Mouse (Mus musculus) embryo, embryonic 10.5 days (tissue): Measurements from ENCODE around the gene Galnt5.
A peak's percentile ranks its signal among the peaks of the same experiment; 100 is the strongest.

Source experiments
- DNase-seq: peaks from one replicate; pipeline ENCODE4 v3.0.0-alpha.2; 2015; ENCODE audit warnings: low spot score

The Galnt5 gene

DNA sequence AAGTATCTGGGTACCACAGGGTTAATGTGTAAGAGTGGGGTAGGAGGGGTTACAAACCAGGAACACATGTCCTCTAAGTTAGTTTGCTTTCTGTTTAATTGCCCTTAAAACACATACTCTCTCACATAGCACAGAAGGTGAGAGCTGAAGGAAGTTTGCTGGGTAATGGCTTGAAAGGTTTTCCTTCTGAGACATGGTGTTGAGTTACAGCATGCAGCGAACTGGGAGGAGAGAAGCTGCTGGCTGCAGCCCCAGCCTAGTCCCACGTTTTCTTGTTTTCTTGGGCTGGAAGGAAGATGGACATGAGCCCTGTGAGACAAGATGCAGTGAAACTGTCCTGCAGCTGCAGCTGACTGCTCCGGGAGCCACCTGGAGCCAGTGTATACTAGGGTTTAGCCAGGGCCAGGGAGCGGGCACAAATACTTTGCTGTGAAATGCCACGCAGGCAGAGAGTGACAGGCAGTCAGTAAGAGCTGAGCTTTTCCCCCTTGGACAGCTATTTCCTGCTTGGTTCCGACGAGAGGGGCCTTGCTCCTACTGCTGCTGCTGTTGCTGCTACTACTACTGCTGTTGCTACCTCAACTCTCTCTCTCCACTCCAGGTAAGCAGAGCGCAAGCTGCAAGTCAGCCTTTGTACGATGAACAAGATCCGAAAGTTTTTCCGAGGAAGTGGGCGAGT, at the start of gene Galnt5:
Gene Galnt5 (plus strand): TSS at position 133 of the 679 bp plus-strand sequence.
- DNase-seq = peak; percentile 51

DNA sequence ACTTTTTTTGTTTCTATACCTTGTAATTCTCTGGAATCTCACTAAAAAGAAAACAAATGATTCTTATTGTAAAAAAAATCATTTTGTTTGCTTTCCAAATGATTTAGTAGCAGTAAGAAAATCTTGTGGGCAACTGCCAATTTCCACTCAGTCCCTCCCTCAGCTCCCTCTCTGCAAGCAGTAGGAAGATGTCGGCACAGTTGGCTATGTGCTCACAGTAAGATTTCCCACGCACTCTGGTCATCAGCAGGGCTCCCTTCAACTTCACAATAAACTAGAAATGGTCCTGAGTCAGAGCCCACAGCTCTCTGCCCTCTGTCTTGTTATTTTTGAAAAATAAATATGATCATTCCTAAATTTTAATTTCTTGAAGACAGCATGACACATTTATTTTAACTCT, 46.1 kb upstream of the Galnt5 start:
- no peak for DNase-seq

DNA sequence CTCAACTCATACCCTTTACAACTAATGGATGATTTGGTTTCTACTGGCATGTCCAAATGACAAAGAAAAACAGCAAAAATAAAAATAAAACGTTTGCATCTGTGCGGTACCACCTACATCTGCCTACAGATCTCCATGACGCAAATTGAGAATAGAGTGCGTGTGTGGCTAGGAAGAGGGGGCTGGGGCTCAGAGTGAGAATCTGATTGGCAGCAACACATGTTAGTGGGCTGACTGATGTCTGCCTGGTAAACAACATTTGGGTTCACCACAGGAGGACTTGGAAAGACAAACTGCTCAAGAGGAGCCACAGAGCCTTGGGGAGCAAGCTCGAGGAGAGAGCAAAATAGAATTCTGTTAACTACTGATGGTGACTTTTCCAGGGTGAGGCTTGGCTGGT, 36.9 kb upstream of the Galnt5 start:
- DNase-seq = no peak

DNA sequence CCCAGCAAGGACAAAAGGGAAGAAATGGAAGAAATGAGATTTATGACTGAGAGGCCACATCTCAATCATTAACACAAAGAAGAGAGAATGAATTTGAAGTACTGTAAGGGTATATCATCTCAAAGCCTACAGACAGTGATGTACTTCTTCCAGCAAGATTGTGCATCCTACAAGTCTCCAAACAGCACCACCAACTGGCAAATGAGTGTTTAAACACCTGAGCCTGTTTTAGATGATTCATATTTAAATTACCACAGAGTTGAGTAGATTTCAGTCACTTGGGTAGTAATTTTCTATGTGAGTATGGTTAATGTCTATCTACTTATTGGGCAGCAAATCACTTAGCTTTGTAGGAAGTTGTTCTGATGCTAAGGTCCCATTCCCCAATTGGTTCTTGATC, 15.4 kb upstream of the Galnt5 start:
- DNase-seq = no peak

DNA sequence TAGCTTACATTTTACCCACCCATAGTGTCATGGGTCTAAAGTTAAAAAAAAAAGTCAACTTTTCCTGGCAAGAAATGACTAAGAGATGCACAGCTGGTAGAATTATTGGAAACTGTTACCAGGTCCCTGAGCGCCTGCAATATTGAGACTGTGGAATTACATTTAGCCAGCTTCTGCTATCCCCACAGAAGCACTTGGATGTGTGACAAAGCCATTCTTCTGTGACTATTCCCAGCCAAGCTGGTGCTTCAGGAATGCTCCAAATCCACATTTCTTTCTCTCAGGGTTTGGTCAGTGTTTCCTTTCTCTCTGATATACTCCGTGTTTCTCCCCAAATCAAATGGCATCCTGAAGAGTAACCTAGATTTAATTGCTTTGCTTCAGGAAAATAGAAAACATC, 6.6 kb upstream of the Galnt5 start:
- no peak for DNase-seq

DNA sequence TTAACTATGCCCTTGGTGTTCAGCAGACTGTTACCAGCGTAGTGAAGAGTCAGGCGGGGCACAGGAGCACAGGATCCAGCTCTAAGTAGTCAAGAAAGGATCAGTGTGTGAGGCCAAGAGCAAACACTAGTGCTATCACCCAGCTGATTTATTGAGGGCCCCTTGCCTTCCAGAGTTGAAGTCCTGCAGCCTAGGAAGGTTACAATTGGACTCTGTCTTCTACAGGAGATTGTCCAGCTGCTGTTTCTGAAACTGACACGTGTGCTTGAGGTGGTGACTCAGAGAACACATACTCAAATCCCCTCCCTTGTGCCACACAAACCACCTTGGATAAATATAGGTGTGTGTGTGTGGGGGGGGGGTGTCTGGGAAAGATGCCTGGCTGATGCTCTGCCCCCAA, 3.8 kb downstream of the Galnt5 start:
- peak; percentile 4 for DNase-seq

DNA sequence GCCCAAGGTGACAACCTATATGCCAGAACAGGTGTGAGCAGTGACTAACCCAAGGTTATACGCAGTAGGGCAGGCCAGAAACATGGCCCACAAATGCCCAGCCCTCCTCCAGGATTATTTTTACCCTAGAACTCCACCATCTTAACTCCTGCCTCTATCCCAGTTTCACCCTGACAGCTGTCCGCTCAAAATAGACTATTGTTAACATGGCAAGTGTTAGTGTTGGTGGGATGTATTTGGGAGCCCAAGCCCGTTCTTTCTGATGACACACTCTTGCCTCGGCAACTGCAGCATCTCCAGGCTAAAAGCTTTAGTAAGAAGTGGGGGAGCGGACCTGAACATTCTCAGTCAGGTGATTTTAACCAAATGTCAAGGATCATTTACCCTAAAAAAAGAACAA, 9.4 kb downstream of the Galnt5 start:
- DNase-seq = no peak

DNA sequence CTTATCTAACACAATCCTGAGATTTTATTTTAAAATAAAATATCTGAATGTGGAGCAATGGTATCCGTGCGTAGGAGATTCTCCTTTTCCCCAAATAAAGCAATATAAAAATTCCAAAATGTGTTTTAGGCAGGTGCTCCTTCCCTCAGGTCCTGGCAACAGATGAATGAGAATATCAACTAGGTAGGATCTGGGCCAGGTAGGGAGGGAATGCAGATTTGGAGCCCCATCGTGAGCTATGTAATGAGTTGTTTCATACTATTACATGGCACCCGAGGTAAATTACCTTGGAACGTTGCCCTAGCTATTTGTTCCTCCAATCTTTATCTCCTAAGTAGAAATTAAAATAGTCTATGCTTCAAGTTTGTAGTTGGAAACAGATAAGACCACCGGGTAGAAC, 25.9 kb downstream of the Galnt5 start:
- no peak for DNase-seq

DNA sequence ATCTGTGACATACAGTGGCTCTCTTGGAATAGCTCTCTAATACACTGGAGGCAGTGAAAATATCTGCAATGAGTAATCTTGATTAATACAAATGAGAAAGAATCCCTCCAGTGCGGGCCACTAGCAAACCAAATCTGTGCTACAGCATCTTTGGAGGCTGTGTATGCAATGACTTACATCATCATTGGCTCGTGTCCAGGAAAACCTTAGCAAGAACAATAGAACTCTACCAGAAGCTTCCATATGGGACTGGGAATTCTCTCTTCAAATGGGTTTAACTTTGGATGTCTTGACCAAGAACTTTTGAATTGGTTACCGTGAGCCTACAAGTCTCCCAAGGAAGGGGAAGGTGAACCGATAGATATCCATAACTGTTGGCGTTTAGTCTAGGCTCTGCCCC, 29.1 kb downstream of the Galnt5 start:
- DNase-seq = no peak

DNA sequence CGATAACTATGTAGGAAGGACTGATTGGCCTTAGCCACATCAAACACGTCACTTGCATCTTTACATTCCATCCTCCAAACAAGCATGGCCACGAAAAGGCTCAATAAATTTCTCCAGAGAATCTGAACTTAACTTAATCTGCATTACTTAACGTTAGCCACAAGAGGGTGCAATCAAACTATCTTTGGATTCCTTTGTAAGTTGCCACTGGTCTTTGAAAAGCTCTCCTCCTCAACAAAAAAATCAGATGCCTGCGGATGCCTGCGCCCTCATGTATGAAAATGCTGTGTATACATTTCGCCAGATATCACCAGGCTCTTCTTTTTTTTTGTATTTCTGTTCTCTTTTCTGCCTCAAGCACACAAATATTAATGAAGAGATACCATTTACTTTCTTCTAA, 31.7 kb downstream of the Galnt5 start:
- peak; percentile 86 for DNase-seq

DNA sequence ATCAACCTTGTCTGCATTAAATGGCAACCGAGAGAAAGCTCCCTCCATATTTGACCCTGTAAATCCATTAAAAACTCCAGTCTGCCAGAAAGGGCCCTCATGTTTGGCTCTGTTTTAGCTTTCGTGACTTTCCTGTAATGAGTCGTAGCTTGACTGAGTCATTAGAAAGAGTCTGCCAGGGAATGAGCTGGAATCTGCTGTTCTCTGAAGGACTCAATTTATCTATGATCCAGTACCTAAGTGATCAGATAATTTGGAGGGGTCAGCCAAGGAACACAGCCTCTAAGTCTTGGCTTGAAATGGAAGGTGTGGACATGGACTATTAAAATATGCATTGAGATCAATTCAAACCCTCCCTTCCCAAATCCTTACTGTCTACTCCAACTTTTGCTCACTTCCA, 33.7 kb downstream of the Galnt5 start:
- no peak for DNase-seq

DNA sequence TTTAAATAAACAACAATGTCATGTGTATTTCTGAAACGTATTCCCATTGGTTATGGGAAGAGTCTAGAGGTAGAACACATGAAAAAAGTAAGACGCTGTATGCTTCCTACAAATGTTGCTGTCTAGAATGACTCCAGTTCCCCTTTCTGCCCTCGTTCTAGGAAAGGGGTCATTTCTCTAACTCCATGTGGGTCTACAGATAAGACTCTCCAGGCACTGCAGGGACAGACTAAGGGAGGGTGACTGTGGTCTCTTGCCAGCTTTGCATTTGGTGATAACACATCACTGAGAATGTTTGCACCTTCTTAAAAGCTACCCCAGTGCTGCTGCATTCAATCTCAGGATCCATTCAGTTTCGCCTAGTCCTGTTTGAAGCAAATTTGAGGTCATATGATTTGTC, 38.0 kb downstream of the Galnt5 start:
- DNase-seq = no peak

DNA sequence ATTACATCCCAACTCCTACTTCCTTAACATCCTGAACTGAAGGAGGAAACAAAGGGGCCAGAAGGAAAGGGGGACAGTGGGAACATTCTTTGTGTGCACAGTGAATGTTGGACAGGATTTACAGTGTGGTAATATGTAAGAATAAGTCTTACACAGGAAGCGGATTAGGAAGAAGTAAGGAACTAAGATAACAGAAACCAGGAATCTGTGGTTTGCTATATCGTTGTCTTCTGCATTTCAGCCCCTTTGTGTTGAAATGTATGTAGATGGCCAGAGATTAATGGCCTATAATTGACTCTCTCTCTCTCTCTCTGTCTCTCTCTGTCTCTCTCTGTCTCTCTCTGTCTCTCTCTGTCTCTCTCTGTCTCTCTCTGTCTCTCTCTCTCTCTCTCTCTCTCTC, 39.2 kb downstream of the Galnt5 start:
- no peak for DNase-seq

DNA sequence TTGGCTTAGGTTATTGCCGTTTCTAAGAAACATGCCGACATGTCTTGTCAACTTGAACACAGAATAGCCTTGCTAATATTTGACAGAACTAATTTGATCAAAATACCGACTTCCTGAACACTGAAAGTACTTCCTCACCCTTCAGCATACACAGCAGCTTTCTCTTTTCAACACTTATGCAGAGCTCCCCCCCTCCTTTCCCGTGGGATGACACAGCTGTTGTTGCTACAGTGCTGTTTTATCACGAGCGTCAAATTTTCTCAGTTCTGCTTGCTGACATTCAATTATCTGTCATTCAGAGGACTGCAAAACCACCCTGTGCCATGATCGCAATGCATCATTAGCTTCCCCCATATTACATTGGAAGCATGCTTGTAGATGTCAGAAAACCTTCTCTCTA, 44.2 kb downstream of the Galnt5 start:
- DNase-seq = no peak

DNA sequence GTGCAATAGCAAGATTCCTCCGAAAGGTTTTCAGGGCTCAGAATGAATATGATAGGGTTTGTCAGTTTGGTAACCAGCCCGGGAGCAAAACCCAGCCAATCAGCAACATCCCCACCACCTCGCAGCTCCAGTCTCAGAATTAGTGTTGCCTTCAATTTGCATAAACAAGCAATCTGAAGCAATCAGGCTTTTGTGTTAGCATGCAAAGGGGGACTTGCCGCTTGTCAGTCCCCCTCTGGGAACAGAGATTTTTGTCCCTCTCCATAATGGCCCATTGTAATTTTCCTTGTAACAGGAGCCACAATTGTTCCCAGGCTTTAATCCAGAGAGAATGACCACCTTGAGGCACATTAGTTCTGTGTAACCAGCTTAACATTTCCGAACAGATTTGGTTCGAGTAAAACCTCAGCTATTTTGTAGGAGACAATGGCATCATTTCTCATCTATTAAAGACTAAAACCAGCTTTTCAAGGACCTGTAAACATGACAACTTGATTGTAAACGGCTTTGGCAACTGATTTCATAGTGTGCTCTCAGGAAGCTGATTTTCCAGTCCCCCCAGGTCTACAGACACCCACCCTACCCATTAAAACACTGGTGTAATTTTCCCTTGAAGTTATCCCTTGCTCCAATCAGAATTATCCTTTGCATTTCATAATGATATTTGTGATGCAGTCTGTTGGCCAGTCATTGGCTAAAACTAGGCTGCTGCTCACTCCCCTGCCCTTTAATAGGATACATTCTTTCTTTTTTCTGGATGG, 55.3 kb downstream of the Galnt5 start, which contains the start of gene Ermn:
Gene Ermn (minus strand): TSS at position 44 of the 761 bp plus-strand sequence.
- peak; percentile 28 for DNase-seq

DNA sequence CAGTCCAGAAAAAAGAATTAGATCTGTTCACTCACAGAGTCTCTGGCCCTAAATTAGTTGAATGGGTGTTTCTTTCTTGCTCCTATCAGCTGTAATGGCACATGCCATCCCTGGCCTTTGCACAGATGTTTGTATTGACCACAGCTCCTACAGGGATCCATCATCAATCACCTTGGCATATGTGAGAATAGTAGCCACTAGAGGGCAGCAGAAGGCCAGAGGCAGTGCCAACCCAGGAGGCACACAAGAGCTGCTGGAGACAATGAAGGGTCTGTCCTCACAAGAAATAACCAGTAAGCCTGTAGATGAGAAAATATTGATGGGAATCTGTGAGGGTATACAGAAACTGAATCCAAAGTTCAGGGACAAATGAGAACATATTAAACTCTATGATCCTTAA, 57.7 kb downstream of the Galnt5 start:
- DNase-seq = peak; percentile 84

DNA sequence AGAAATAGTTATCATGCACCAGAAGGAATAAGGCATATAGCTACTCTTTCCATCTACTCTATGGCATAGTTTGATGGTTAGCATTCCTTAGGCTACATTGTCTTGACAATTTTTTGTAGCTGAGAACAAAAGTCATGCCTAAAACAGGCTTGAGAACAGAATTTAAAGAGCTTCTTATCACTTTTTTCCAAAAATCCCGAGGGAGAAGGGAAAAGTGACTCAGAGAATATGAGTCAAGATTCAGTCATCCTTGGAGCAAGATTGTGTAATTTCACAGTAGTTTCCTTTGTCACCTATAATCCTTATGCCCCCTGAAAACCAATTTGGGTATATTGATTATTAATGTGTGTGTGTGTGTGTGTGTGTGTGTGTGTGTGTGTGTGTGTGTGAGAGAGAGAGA, 82.2 kb downstream of the Galnt5 start:
- no peak for DNase-seq

DNA sequence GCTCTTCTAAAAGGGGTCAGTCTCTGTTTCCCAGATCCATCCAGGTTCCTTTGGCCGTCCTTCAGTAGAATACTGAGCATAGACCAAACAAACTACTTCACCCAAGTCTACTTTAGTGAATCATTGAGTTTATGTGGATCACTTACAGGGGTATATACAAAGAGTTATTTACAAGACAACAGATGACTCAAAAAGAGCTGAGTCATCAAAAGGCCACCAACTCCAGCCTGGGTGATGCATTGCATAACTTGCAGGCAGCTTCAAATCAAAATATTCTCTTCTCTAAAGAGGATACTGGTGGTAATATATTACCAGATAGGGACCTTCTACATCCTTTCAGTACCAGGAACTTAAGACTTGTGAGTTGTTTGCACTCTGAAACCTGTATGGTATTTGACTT, 88.7 kb downstream of the Galnt5 start:
- no peak for DNase-seq

DNA sequence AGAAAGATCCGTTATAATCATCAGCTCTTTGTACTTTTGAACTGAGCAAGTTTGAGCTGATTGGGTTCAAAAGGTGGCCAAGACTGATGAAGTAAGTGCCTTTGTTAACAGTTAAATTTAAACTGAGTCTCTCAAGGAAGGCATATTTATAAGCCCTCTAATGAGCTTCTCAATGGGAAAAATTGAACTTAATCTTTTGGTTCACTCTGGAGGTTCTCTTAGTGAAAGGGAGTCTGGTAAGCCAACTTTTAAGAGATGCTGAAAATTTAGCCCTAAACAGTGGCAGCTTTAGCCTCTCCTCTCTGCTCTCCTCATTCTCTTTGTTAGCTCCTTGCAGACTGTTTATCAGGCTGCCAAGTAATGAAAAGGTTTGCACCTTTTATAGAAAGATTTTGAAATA, 97.1 kb downstream of the Galnt5 start:
- DNase-seq = peak; percentile 1
